16 mouse cellular contexts compared by ENCODE assay signal in genomic region chr8:48489936-48490634, GRCm38 (mm10).
A peak's percentile ranks its signal among the peaks of the same experiment; 100 is the strongest.
DNase-seq lines count a peak whose midpoint lies in the region; ATAC-seq lines count a peak whose summit lies in the region.
"Had no signal": no experiment of that assay in that cellular context is flagged by ENCODE, and none has a peak within 500 bp of the region (broad histone marks: within the 10 kb centered on the region; RNA-seq: fewer than 3 reads in every experiment).

No protein-coding gene starts in this region.

- H3K36me3 ChIP-seq in midbrain, embryonic 12.5 days = peaks cover 3% of the 10 kb centered on the region; the same call in 1 of the 2 replicates
- H3K36me3 ChIP-seq in midbrain, embryonic 10.5 days = peaks cover 9% of the 10 kb centered on the region
- H3K36me3 ChIP-seq in embryonic facial prominence, embryonic 14.5 days (ENCODE audit: control insufficient read depth, insufficient read depth, low read length) = no peaks in the 10 kb centered on the region
- no peaks in the 10 kb centered on the region for H3K36me3 ChIP-seq in forebrain, embryonic 15.5 days
- no peaks in the 10 kb centered on the region for H3K36me3 ChIP-seq in midbrain, embryonic 15.5 days (replicated peaks)
- H3K36me3 ChIP-seq: embryonic facial prominence, embryonic 15.5 days; hindbrain, embryonic 13.5 days had no signal

- intact Hi-C loops in heart, postnatal 36 days (cut with DNase I) = no loop called here

- no peak for DNase-seq in midbrain, embryonic 10.5 days (ENCODE audit: low spot score)
- DNase-seq in embryonic facial prominence, embryonic 14.5 days (ENCODE audit: low spot score) = no peak
- DNase-seq in heart, postnatal 36 days = no peak
- DNase-seq: cerebellum, postnatal 10 days; gastrocnemius, postnatal 14 days; kidney, adult 11 months; thymus, postnatal 25 days had no signal

- peaks cover 32% of the 10 kb centered on the region for H3K4me1 ChIP-seq in midbrain, embryonic 12.5 days
- peaks cover 45% of the 10 kb centered on the region for H3K4me1 ChIP-seq in midbrain, embryonic 10.5 days
- peaks cover 9% of the 10 kb centered on the region; the same call in 1 of the 2 replicates for H3K4me1 ChIP-seq in embryonic facial prominence, embryonic 14.5 days (ENCODE audit: control insufficient read depth, insufficient read depth, low read length)
- H3K4me1 ChIP-seq in forebrain, embryonic 15.5 days = peaks cover 26% of the 10 kb centered on the region
- H3K4me1 ChIP-seq in midbrain, embryonic 15.5 days = peaks cover 15% of the 10 kb centered on the region

- H3K9me3 ChIP-seq in midbrain, embryonic 12.5 days = no peaks in the 10 kb centered on the region
- no peaks in the 10 kb centered on the region for H3K9me3 ChIP-seq in midbrain, embryonic 10.5 days (replicated peaks)
- H3K9me3 ChIP-seq in embryonic facial prominence, embryonic 14.5 days (ENCODE audit: control insufficient read depth, low read length) = no peaks in the 10 kb centered on the region
- H3K9me3 ChIP-seq in forebrain, embryonic 15.5 days = no peaks in the 10 kb centered on the region
- no peaks in the 10 kb centered on the region for H3K9me3 ChIP-seq in midbrain, embryonic 15.5 days
- H3K9me3 ChIP-seq: embryonic facial prominence, embryonic 15.5 days; hindbrain, embryonic 13.5 days had no signal

- WGBS in midbrain, embryonic 12.5 days = 74% methylated on average over 18 of the region's 18 CpGs
- 85% methylated on average over 18 of the region's 18 CpGs for WGBS in midbrain, embryonic 10.5 days
- 82% methylated on average over 18 of the region's 18 CpGs for WGBS in embryonic facial prominence, embryonic 14.5 days
- 48% methylated on average over 18 of the region's 18 CpGs for WGBS in forebrain, embryonic 15.5 days
- WGBS in midbrain, embryonic 15.5 days = 65% methylated on average over 18 of the region's 18 CpGs

- no peak overlapping the region for H3K9ac ChIP-seq in midbrain, embryonic 12.5 days (replicated peaks)
- H3K9ac ChIP-seq in embryonic facial prominence, embryonic 14.5 days (ENCODE audit: low read depth, low read length) = no peak overlapping the region
- no peak overlapping the region for H3K9ac ChIP-seq in forebrain, embryonic 15.5 days (replicated peaks)
- no peak overlapping the region for H3K9ac ChIP-seq in midbrain, embryonic 15.5 days
- H3K9ac ChIP-seq: embryonic facial prominence, embryonic 15.5 days; hindbrain, embryonic 13.5 days had no signal

- peak; percentile 57 for ATAC-seq in midbrain, embryonic 12.5 days (ENCODE audit: low FRiP score, low read depth)
- 0 out of 2 replicates have a peak, but pooled peaks have one; percentile 10 for ATAC-seq in embryonic facial prominence, embryonic 14.5 days (ENCODE audit: low read depth)
- peak; percentile 32; the same call in 1 of the 2 replicates for ATAC-seq in forebrain, embryonic 15.5 days (replicated peaks)
- peak; percentile 70; the same call in 1 of the 2 replicates for ATAC-seq in midbrain, embryonic 15.5 days (replicated peaks)
- no peak for ATAC-seq in erythroblast, adult 5-6 weeks (replicated peaks; ENCODE audit: low FRiP score, poor library complexity, severe bottlenecking)

- H3K4me2 ChIP-seq in midbrain, embryonic 12.5 days (replicated peaks) = no peak overlapping the region
- H3K4me2 ChIP-seq in embryonic facial prominence, embryonic 14.5 days (ENCODE audit: low read depth, low read length) = no peak overlapping the region
- peak overlapping the region; percentile 27 for H3K4me2 ChIP-seq in forebrain, embryonic 15.5 days (replicated peaks)
- H3K4me2 ChIP-seq in midbrain, embryonic 15.5 days = no peak overlapping the region
- H3K4me2 ChIP-seq: embryonic facial prominence, embryonic 15.5 days; hindbrain, embryonic 13.5 days had no signal

- H3K4me3 ChIP-seq in midbrain, embryonic 12.5 days = no peak overlapping the region
- H3K4me3 ChIP-seq in midbrain, embryonic 10.5 days = no peak overlapping the region
- H3K4me3 ChIP-seq in embryonic facial prominence, embryonic 14.5 days (ENCODE audit: low read depth, low read length) = no peak overlapping the region
- no peak overlapping the region for H3K4me3 ChIP-seq in forebrain, embryonic 15.5 days
- H3K4me3 ChIP-seq in midbrain, embryonic 15.5 days = no peak overlapping the region
- H3K4me3 ChIP-seq: embryonic facial prominence, embryonic 15.5 days; hindbrain, embryonic 13.5 days; myocyte had no signal

- H3K27me3 ChIP-seq in midbrain, embryonic 12.5 days = no peaks in the 10 kb centered on the region; the same call in 1 of the 2 replicates
- no peaks in the 10 kb centered on the region for H3K27me3 ChIP-seq in midbrain, embryonic 10.5 days (ENCODE audit: low read depth, poor library complexity, severe bottlenecking)
- H3K27me3 ChIP-seq in embryonic facial prominence, embryonic 14.5 days (replicated peaks; ENCODE audit: control insufficient read depth, insufficient read depth, low read length) = no peaks in the 10 kb centered on the region
- no peaks in the 10 kb centered on the region for H3K27me3 ChIP-seq in forebrain, embryonic 15.5 days
- H3K27me3 ChIP-seq in midbrain, embryonic 15.5 days (replicated peaks) = no peaks in the 10 kb centered on the region
- H3K27me3 ChIP-seq: CH12.LX; embryonic facial prominence, embryonic 15.5 days; hindbrain, embryonic 13.5 days had no signal

- no peak overlapping the region for H3K27ac ChIP-seq in midbrain, embryonic 12.5 days (replicated peaks)
- H3K27ac ChIP-seq in midbrain, embryonic 10.5 days (replicated peaks) = no peak overlapping the region
- H3K27ac ChIP-seq in embryonic facial prominence, embryonic 14.5 days (replicated peaks; ENCODE audit: low read depth, low read length) = no peak overlapping the region
- H3K27ac ChIP-seq in forebrain, embryonic 15.5 days (replicated peaks) = no peak overlapping the region
- H3K27ac ChIP-seq in midbrain, embryonic 15.5 days = 0 out of 2 replicates have a peak overlapping the region, but pooled peaks have one; percentile 5
- H3K27ac ChIP-seq: embryonic facial prominence, embryonic 15.5 days; hindbrain, embryonic 13.5 days; macrophage had no signal
